Mouse (Mus musculus) erythroid progenitor cell, adult 5-6 weeks (primary cell): ENCODE results near the gene Six5. TPM values are rescaled to one million over a fixed set of nuclear protein-coding genes. Genes with fewer than 3 reads are reported as not detected.

Experiments
- ATAC-seq: replicated peaks from 2 replicates; pipeline ENCODE4 v1.8.0; 2016; ENCODE audit warnings: moderate number of reproducible peaks, mild to moderate bottlenecking, moderate TSS enrichment, inconsistent platforms; ENCODE audit not compliant: poor library complexity, low FRiP score, severe bottlenecking
- total RNA-seq, 2 experiments: library from RNA; stranded (forward) in 1 of 2; stranded (reverse) in 1 of 2; fragments of 150-400 nt in 1 of 2; fragments of 186-747, 209-891 nt in 1 of 2; gene quantifications; 2 replicates each; pipeline versions ENCODE4 v1.2.3 to v1.2.4; 2015 to 2017; ENCODE audit warnings: low replicate concordance in 2 of 2

The Six5 gene
- total RNA-seq, 2 experiments from 2014 or later = not detected

DNA sequence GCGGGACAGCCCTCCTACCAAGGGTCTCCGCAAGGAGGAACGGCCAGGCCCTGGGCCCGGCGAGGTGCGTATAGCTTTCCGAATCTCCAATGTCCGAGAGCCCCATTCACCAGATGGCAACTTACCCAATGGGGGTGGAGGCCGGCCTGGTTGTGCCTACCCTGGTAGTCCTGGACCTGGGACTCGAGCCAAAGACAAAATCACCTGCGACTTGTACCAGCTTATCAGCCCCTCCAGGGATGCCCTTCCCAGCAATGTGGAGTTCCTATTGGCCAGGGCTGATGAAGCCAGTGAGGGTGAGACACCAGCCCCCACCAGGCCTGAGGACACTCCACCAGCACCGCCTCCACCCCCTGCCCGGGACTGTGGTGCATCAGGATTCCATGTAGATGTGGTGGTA lies 41.8 kb downstream of the Six5 start:
- no peak for ATAC-seq

DNA sequence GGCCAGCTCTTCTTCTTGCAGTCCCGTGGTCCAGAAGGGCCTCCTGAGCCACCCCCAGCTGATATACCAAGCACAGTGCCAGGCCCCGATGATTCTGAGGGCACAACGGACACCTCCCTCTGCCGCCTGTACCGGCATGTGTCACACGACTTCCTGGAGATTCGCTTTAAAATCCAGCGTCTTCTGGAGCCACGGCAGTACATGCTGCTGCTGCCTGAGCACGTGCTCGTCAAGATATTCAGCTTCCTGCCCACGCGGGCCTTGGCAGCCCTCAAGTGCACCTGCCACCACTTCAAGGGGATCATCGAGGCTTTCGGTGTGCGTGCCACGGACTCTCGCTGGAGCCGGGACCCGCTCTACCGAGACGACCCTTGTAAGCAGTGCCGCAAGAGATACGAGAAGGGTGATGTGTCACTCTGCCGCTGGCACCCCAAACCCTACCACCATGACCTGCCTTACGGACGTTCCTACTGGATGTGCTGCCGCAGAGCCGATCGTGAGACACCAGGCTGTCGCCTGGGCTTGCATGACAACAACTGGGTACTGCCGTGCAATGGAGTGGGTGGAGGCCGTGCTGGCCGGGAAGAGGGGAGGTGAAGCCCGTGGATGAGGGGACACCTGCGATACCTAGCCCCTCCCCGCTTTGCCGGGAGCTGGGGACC lies 42.4 kb downstream of the Six5 start:
- no peak for ATAC-seq

DNA sequence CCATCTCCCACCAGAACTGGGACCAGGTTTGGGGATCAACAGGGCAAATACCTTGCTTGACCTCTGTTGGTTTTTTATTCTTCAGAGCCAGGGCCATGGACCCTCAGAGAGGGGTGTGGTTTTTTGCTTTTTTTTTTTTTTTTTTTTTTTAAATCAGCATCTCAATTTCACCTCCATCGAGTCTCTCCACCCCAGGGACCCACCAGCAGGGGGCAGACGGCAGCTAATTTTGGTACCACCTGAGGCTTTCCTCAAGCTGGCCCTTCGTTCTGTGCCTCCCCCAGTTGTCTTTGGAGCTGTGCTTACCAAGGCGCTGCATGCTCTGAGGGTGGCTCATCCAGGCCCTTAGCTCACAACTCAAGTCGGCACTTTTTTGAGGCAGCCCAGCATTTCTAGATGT lies 43.0 kb downstream of the Six5 start:
- ATAC-seq = no peak

DNA sequence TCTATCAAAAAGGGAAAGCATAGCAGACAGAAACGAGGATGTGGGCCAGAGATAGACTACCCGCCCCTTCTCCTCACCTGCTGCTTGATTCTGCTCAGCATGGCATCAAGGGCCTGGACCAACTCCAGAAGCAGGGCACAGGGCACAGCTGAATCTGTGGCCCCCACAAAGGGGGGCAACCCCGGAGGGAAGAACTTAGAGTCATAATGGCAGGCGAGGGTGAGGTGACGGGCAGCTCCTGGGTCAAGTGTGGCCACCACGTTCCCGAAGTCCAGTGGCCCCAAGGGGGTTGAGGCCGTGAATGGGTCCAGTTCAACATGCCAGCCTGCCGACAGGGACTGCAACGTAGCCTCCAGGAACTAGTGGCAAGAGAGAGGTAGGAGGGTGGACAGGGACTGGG lies 52.4 kb downstream of the Six5 start:
- ATAC-seq = no peak

DNA sequence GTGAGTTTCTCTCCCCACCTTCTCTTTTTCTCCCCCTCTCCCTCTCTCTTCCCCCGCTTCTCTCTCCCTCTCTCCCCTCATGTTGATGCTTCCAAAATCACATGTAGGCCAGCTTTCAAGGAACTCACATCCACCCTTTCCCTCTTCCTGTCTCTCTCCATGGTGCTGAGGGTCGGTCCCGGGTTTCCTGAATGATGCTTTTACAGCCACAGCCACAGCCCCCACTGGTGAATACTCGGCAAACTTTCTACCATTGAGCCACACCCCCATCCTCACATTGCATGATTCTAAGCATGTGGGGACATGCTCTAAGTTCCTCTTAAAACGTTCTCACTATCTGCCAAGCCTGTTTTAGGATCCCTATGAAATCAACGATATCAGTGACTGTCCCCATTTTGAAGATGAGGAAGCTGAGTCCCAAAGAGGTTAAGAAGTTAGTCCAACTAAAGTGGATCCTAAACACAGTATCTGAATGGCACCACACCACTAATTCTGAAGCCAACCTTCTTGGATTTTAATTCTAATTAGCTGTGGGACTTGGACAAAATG lies 53.2 kb downstream of the Six5 start:
- no peak for ATAC-seq

Other genes starting within 250 kb of the Six5 start
- gene Pglyrp1, start 223.3 kb upstream of the Six5 start, total RNA-seq (2015; ENCODE audit: low replicate concordance) = 151 and 220 TPM in 2 replicates
- gene Pglyrp1, start 223.3 kb upstream of the Six5 start, total RNA-seq (2017; ENCODE audit: low replicate concordance) = 10.8 and 18.9 TPM in 2 replicates
- gene Ccdc61, start 184.2 kb upstream of the Six5 start, total RNA-seq (2015; ENCODE audit: low replicate concordance) = 10.1 and 19.8 TPM in 2 replicates
- 1.7 and 4.6 TPM in 2 replicates for gene Ccdc61, start 184.2 kb upstream of the Six5 start, total RNA-seq (2017; ENCODE audit: low replicate concordance)
- gene Nova2, start 168.7 kb upstream of the Six5 start, total RNA-seq (2015; ENCODE audit: low replicate concordance) = not detected in 2 replicates
- gene Nova2, start 168.7 kb upstream of the Six5 start, total RNA-seq (2017; ENCODE audit: low replicate concordance) = not detected in 2 replicates
- gene Nanos2, start 107.2 kb upstream of the Six5 start, total RNA-seq (2015; ENCODE audit: low replicate concordance) = not detected in 2 replicates
- not detected in 2 replicates for gene Nanos2, start 107.2 kb upstream of the Six5 start, total RNA-seq (2017; ENCODE audit: low replicate concordance)
- gene Mypop, start 103.3 kb upstream of the Six5 start, total RNA-seq (2015; ENCODE audit: low replicate concordance) = not detected in 2 replicates
- gene Mypop, start 103.3 kb upstream of the Six5 start, total RNA-seq (2017; ENCODE audit: low replicate concordance) = not detected in 2 replicates
- 4.6 and 6.1 TPM in 2 replicates for gene Irf2bp1, start 90.5 kb upstream of the Six5 start, total RNA-seq (2015; ENCODE audit: low replicate concordance)
- gene Irf2bp1, start 90.5 kb upstream of the Six5 start, total RNA-seq (2017; ENCODE audit: low replicate concordance) = 3.3 and 6.5 TPM in 2 replicates
- not detected in 2 replicates for gene Foxa3, start 71.1 kb upstream of the Six5 start, total RNA-seq (2015; ENCODE audit: low replicate concordance)
- gene Foxa3, start 71.1 kb upstream of the Six5 start, total RNA-seq (2017; ENCODE audit: low replicate concordance) = not detected in 2 replicates
- gene Sympk, start 70.2 kb upstream of the Six5 start, total RNA-seq (2015; ENCODE audit: low replicate concordance) = 42.8 and 51.5 TPM in 2 replicates
- 37.7 and 52.8 TPM in 2 replicates for gene Sympk, start 70.2 kb upstream of the Six5 start, total RNA-seq (2017; ENCODE audit: low replicate concordance)
- not detected in 2 replicates for gene Rsph6a, start 39.9 kb upstream of the Six5 start, total RNA-seq (2015; ENCODE audit: low replicate concordance)
- gene Rsph6a, start 39.9 kb upstream of the Six5 start, total RNA-seq (2017; ENCODE audit: low replicate concordance) = not detected in 2 replicates
- gene Dmwd, start 18.4 kb upstream of the Six5 start, total RNA-seq (2015; ENCODE audit: low replicate concordance) = 17.7 and 33.1 TPM in 2 replicates
- 13.1 and 19.4 TPM in 2 replicates for gene Dmwd, start 18.4 kb upstream of the Six5 start, total RNA-seq (2017; ENCODE audit: low replicate concordance)
- 15.9 and 18.4 TPM in 2 replicates for gene Dmpk, start 10.7 kb upstream of the Six5 start, total RNA-seq (2015; ENCODE audit: low replicate concordance)
- 4.2 and 5.0 TPM in 2 replicates for gene Dmpk, start 10.7 kb upstream of the Six5 start, total RNA-seq (2017; ENCODE audit: low replicate concordance)
- gene Gm4969, start 23.8 kb downstream of the Six5 start, total RNA-seq (2015; ENCODE audit: low replicate concordance) = not detected in 2 replicates
- gene Gm4969, start 23.8 kb downstream of the Six5 start, total RNA-seq (2017; ENCODE audit: low replicate concordance) = not detected in 2 replicates
- 4.7 and 5.0 TPM in 2 replicates for gene Fbxo46, start 25.3 kb downstream of the Six5 start, total RNA-seq (2015; ENCODE audit: low replicate concordance)
- gene Fbxo46, start 25.3 kb downstream of the Six5 start, total RNA-seq (2017; ENCODE audit: low replicate concordance) = 6.3 and 7.3 TPM in 2 replicates
- 2.5 and 2.9 TPM in 2 replicates for gene Qpctl, start 54.7 kb downstream of the Six5 start, total RNA-seq (2015; ENCODE audit: low replicate concordance)
- 1.9 TPM in 2 replicates for gene Qpctl, start 54.7 kb downstream of the Six5 start, total RNA-seq (2017; ENCODE audit: low replicate concordance)
- gene Snrpd2, start 55.1 kb downstream of the Six5 start, total RNA-seq (2015; ENCODE audit: low replicate concordance) = 15.5 and 22.0 TPM in 2 replicates
- gene Snrpd2, start 55.1 kb downstream of the Six5 start, total RNA-seq (2017; ENCODE audit: low replicate concordance) = 5.4 and 15.7 TPM in 2 replicates
- not detected in 2 replicates for gene Gipr, start 71.5 kb downstream of the Six5 start, total RNA-seq (2015; ENCODE audit: low replicate concordance)
- gene Gipr, start 71.5 kb downstream of the Six5 start, total RNA-seq (2017; ENCODE audit: low replicate concordance) = not detected in 2 replicates
- 2.5 TPM in 1 of 2 replicates, not detected in the other for gene Eml2, start 81.8 kb downstream of the Six5 start, total RNA-seq (2015; ENCODE audit: low replicate concordance)
- 1.3 TPM in 1 of 2 replicates, not detected in the other for gene Eml2, start 81.8 kb downstream of the Six5 start, total RNA-seq (2017; ENCODE audit: low replicate concordance)
- not detected in 2 replicates for gene Gpr4, start 117.9 kb downstream of the Six5 start, total RNA-seq (2015; ENCODE audit: low replicate concordance)
- gene Gpr4, start 117.9 kb downstream of the Six5 start, total RNA-seq (2017; ENCODE audit: low replicate concordance) = not detected in 2 replicates
- gene Opa3, start 133.7 kb downstream of the Six5 start, total RNA-seq (2015; ENCODE audit: low replicate concordance) = 19.8 and 25.6 TPM in 2 replicates
- 20.0 and 22.7 TPM in 2 replicates for gene Opa3, start 133.7 kb downstream of the Six5 start, total RNA-seq (2017; ENCODE audit: low replicate concordance)
- gene Vasp, start 177.2 kb downstream of the Six5 start, total RNA-seq (2015; ENCODE audit: low replicate concordance) = 34.0 and 58.7 TPM in 2 replicates
- gene Vasp, start 177.2 kb downstream of the Six5 start, total RNA-seq (2017; ENCODE audit: low replicate concordance) = 17.9 and 26.7 TPM in 2 replicates
- gene Ppm1n, start 185.5 kb downstream of the Six5 start, total RNA-seq (2015; ENCODE audit: low replicate concordance) = not detected in 2 replicates
- not detected in 2 replicates for gene Ppm1n, start 185.5 kb downstream of the Six5 start, total RNA-seq (2017; ENCODE audit: low replicate concordance)
- 4.0 TPM in 1 of 2 replicates, not detected in the other for gene Rtn2, start 188.0 kb downstream of the Six5 start, total RNA-seq (2015; ENCODE audit: low replicate concordance)
- not detected in 2 replicates for gene Rtn2, start 188.0 kb downstream of the Six5 start, total RNA-seq (2017; ENCODE audit: low replicate concordance)
- gene Fosb, start 215.5 kb downstream of the Six5 start, total RNA-seq (2015; ENCODE audit: low replicate concordance) = 6.3 and 7.9 TPM in 2 replicates
- 1.3 and 3.3 TPM in 2 replicates for gene Fosb, start 215.5 kb downstream of the Six5 start, total RNA-seq (2017; ENCODE audit: low replicate concordance)